Mouse (Mus musculus) erythroblast, embryonic 14.5 days (primary cell): ENCODE data around the gene Dclre1b. TPM values are rescaled to one million over a fixed set of nuclear protein-coding genes. Genes with fewer than 3 reads are reported as not detected.
"Not testable (repeated sequence)": the region's sequence is repeated elsewhere in the genome, so short reads cannot be mapped to it uniquely, and the experiment has no call there.

ENCODE experiments used
- H3K27me3 ChIP-seq: 2 replicates; pipeline ENCODE4 v1.6.1; 2012; ENCODE audit warnings: inconsistent platforms; ENCODE audit not compliant: control insufficient read depth
- H3K36me3 ChIP-seq: 2 replicates; pipeline ENCODE4 v1.6.1; 2012; ENCODE audit warnings: mild to moderate bottlenecking, inconsistent platforms; ENCODE audit not compliant: control insufficient read depth
- H3K4me1 ChIP-seq: 2 replicates; pipeline ENCODE4 v1.6.1; 2012; ENCODE audit warnings: inconsistent platforms; ENCODE audit not compliant: control insufficient read depth
- H3K4me3 ChIP-seq: replicated peaks from 2 replicates; pipeline ENCODE3; 2012; ENCODE audit warnings: moderate library complexity, mild to moderate bottlenecking, inconsistent platforms
- H3K9me3 ChIP-seq: 2 replicates; pipeline ENCODE4 v1.6.1; 2012; ENCODE audit warnings: low read length, inconsistent platforms, mixed read lengths; ENCODE audit not compliant: control insufficient read depth
- GATA1 ChIP-seq: IDR thresholded peaks from 2 replicates; pipeline ENCODE4 v1.6.1; 2012; ENCODE audit warnings: low read length, inconsistent platforms, mixed read lengths
- TAL1 ChIP-seq: IDR thresholded peaks from 3 replicates; pipeline ENCODE4 v1.6.1; 2012; ENCODE audit warnings: low read length, inconsistent platforms, mixed read lengths
- polyA plus RNA-seq: library from polyadenylated mRNA; stranded (reverse); fragments of >175 nt; gene quantifications from 2 replicates; pipeline ENCODE4 v1.2.3, GENCODE M21; 2012

Gene Dclre1b
- polyA plus RNA-seq = 1.1 and 1.2 TPM in 2 replicates

- Histone ChIP-seq H3K4me1 (peaks cover 77% of the 10 kb centered on the region), H3K4me3 (peak within 1 kb of the TSS; percentile 79), H3K9me3 (no peaks in the 10 kb centered on the region), H3K27me3 (no peaks in the 10 kb centered on the region), H3K36me3 (peaks cover 72% of the 10 kb centered on the region)
- no peak for TF ChIP-seq GATA1
- TF ChIP-seq TAL1 = no peak
Measured at GRCm38 (mm10) chr3:103808891-103809798, at the start of gene Dclre1b, which contains the start of the genes Ap4b1 and Gm43064. Gene Dclre1b (minus strand): TSS chr3:103809444. Gene Ap4b1 (plus strand): TSS chr3:103809520. Gene Gm43064 (plus strand): TSS chr3:103809573.

GRCm38 (mm10) chr3:103857977-103858563, 48.8 kb upstream of the Dclre1b start:
- TF ChIP-seq TAL1 (no peak), GATA1 (no peak)

GRCm38 (mm10) chr3:103857036-103857805, 48.0 kb upstream of the Dclre1b start:
- Histone ChIP-seq H3K9me3 (no peaks in the 10 kb centered on the region), H3K4me3 (no peak overlapping the region), H3K4me1 (peaks cover 10% of the 10 kb centered on the region), H3K27me3 (peaks cover 6% of the 10 kb centered on the region), H3K36me3 (no peaks in the 10 kb centered on the region)
- TF ChIP-seq TAL1 (no peak), GATA1 (no peak)

More at GRCm38 (mm10) chr3:103857977-103858563, 48.8 kb upstream of the Dclre1b start:
- H3K36me3 ChIP-seq = no peaks in the 10 kb centered on the region
- peaks cover 6% of the 10 kb centered on the region for H3K27me3 ChIP-seq
- no peaks in the 10 kb centered on the region for H3K9me3 ChIP-seq
- H3K4me1 ChIP-seq = peaks cover 10% of the 10 kb centered on the region
- no peak overlapping the region for H3K4me3 ChIP-seq

GRCm38 (mm10) chr3:103853804-103854203, 44.6 kb upstream of the Dclre1b start:
- TF ChIP-seq TAL1 (no peak), GATA1 (no peak)
- Histone ChIP-seq H3K27me3 (no peaks in the 10 kb centered on the region), H3K9me3 (no peaks in the 10 kb centered on the region), H3K4me1 (peaks cover 4% of the 10 kb centered on the region; the same call in 1 of the 2 replicates), H3K4me3 (no peak overlapping the region), H3K36me3 (no peaks in the 10 kb centered on the region)

GRCm38 (mm10) chr3:103852565-103853299, 43.5 kb upstream of the Dclre1b start:
- Histone ChIP-seq H3K4me3 (no peak overlapping the region), H3K27me3 (no peaks in the 10 kb centered on the region), H3K4me1 (peaks cover 4% of the 10 kb centered on the region; the same call in 1 of the 2 replicates), H3K36me3 (no peaks in the 10 kb centered on the region), H3K9me3 (no peaks in the 10 kb centered on the region)
- TF ChIP-seq GATA1 (no peak), TAL1 (no peak)

- Histone ChIP-seq H3K36me3 (no peaks in the 10 kb centered on the region), H3K27me3 (no peaks in the 10 kb centered on the region), H3K9me3 (no peaks in the 10 kb centered on the region), H3K4me3 (no peak overlapping the region), H3K4me1 (peaks cover 4% of the 10 kb centered on the region; the same call in 1 of the 2 replicates)
- TF ChIP-seq GATA1 = no peak
- no peak for TF ChIP-seq TAL1
Measured at GRCm38 (mm10) chr3:103851882-103852281, 42.6 kb upstream of the Dclre1b start.

- H3K4me1 ChIP-seq = peaks cover 2% of the 10 kb centered on the region; the same call in 1 of the 2 replicates
- no peaks in the 10 kb centered on the region for H3K9me3 ChIP-seq
- no peaks in the 10 kb centered on the region for H3K27me3 ChIP-seq
- H3K4me3 ChIP-seq = no peak overlapping the region
- H3K36me3 ChIP-seq = no peaks in the 10 kb centered on the region
- TF ChIP-seq TAL1 (no peak), GATA1 (no peak)
Measured at GRCm38 (mm10) chr3:103851481-103851880, 42.2 kb upstream of the Dclre1b start.

- Histone ChIP-seq H3K9me3 (no peaks in the 10 kb centered on the region), H3K4me1 (no peaks in the 10 kb centered on the region), H3K36me3 (no peaks in the 10 kb centered on the region), H3K4me3 (no peak overlapping the region), H3K27me3 (no peaks in the 10 kb centered on the region)
- TF ChIP-seq TAL1 (no peak), GATA1 (0 out of 2 replicates have a peak, but pooled peaks have one; percentile 9)
Measured at GRCm38 (mm10) chr3:103850644-103851363, 41.6 kb upstream of the Dclre1b start.

GRCm38 (mm10) chr3:103840946-103841345, 31.7 kb upstream of the Dclre1b start:
- H3K4me3 ChIP-seq, H3K27me3 ChIP-seq, H3K4me1 ChIP-seq, H3K36me3 ChIP-seq, H3K9me3 ChIP-seq: not testable (repeated sequence)

- not testable (repeated sequence) for H3K36me3 ChIP-seq, H3K9me3 ChIP-seq, H3K4me3 ChIP-seq, H3K27me3 ChIP-seq, H3K4me1 ChIP-seq
Measured at GRCm38 (mm10) chr3:103840195-103840594, 31.0 kb upstream of the Dclre1b start.
